Mouse (Mus musculus): ENCODE results near the gene Mettl27. TPM values are rescaled to one million over a fixed set of nuclear protein-coding genes. Genes with fewer than 3 reads are reported as not detected.
"Not testable (repeated sequence)": the region's sequence is repeated elsewhere in the genome, so short reads cannot be mapped to it uniquely, and the experiment has no call there.

The Mettl27 gene
- total RNA-seq, 2 experiments from 2014 or later: 23.6 to 24.2 TPM

DNA sequence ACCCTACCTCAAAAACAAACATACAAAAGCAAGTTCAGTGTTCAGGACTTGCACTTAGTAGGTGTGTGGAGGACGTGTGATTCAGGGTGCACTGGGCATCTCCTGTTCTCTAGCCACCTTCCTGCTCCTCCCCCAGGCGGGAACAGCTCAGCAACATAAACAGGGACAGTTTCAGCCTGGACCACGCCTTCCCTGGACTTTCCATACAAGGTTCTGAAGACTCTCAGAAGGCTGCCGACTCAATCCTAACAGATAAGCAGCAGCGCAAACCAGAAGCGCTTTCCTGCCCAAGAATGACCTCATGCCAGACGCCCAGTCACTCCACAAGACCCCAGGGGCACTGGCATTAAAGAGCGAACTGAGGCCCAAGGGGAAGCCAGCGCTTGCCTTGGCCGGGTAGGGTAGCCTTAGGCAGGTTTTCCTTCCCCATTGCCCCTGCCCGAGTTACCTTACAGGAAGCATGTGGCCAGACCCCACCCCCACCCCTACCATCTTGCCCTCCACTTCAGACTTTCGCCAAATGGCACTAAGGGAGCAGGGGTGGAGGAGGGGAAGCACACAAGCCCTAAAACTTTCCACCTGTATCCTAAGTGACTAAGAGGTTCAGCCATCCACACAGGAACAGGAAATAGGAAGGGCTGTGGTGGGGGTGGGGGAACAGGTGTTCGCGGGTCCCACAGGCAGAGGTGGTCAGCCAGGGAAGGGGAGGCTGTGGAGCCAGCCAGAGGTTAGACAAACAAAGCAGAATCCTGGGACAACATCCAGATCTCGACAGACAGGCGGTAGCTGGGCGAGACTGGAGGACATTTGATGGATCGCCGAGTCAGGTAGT is 19.1 kb downstream of the Mettl27 start:
- DNase-seq: peak; percentile 22

DNA sequence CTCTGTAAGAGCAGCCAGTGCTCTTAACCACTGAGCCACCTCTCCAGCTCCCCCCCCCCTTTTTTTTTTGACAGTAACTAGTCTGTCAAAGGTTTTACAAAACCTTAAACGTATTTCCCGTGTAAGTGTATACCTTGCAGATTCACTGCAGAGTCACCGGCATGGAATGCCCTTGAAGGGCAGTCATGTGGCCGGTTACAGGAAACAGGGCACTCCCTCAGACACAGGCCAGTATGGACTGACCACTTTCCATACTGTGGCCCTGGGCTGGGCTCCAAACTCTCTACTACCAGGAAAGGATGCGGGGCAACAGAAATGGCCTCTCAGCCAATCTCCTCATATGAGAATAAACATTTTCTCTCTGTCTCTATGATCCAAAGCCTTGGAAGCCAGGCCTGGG is 23.3 kb downstream of the Mettl27 start:
- DNase-seq: no peak

DNA sequence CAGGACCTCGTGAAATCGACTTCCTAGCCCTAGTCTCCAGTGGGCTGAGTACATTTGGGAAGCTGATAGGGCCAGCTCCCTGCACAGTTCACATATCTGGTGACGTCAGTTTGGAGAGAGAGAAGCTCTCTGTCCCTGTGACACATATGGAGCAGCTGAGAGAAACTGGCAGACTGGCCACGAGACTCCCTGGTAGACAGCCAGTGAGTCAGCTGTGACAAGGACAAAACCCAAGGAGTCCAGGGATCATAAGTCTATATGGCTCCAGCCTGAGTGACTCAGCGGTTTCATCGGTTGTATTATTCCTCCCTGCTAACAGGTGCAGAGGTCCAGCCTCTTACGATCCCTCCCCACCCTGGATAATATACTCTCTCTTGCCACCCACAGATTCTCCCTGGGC is 26.9 kb downstream of the Mettl27 start:
- peak; percentile 79 for DNase-seq

DNA sequence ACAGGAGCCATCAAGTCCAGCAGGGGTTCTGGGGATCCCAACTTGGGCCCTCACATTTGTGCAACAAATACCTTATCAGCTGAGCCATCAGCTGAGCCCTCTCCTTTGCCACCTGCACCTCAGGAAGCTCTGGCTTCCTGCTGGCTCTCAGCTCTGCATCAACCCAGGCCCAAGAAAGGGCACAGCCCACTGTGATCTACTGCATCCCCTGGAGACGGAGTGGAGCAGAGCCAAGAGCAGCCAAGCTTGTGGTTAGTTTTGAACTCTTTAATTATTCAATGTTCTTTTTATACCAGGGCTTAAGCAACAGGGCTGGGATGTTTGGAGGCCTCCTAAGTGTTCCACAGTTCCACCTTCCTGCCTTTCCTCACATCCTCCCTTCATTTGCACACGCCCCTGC is 28.3 kb downstream of the Mettl27 start:
- no peak for DNase-seq

DNA sequence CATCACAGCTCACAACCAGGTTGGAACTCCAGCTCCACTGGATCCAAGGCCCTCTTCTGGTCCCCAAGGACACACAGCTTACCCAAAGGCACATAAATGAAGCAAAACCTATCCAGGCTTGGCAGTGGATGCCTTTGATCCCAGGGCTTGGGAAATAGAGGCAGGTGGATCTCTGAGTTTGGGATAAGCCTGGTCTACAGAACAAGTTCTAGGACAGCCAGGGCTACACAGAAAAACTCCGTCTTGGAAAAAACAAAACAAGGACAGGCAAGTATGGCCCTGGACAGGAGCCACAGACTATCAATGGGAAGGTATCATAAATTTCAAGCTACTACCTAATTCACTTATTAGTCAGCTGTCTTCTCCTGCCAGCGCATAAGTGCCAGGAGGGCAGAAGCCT is 29.4 kb downstream of the Mettl27 start:
- peak; percentile 15 for DNase-seq

DNA sequence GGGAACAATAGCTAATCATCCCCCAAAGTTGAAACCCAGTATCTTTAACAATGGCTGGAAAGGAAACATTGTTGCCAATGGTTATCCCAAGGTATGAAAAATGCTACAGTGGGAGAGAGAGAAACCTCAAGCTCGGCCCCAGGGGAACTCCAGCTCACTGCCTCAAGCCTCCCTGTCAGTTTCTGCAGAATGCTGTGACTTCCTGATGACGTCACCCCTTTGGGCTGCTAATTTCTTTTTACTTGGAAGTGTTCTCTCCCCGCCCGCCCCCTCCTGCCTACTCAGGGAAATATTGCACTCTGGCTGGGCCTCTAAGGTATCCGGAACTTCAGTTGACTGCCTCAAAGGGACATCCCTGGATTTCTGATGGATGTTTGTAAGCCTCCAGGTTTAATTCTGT is 31.4 kb downstream of the Mettl27 start:
- peak; percentile 19 for DNase-seq

DNA sequence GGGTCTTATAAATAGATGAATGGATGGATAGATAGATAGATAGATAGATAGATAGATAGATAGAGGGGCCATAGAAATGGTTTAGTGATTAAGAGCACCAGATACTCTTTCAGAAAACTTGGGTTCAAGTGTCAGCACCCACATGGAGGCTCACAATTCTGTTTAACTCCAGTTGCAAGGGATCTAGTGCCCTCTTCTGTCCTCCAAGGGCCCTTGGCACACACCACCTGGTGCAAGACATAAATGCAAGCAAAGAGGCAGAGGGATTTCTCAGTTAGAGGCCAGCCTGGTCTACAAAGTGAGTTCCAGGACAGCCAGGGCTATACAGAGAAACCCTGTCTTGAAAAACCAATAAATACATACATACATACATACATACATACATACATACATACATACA is 32.5 kb downstream of the Mettl27 start:
- not testable (repeated sequence) for DNase-seq

DNA sequence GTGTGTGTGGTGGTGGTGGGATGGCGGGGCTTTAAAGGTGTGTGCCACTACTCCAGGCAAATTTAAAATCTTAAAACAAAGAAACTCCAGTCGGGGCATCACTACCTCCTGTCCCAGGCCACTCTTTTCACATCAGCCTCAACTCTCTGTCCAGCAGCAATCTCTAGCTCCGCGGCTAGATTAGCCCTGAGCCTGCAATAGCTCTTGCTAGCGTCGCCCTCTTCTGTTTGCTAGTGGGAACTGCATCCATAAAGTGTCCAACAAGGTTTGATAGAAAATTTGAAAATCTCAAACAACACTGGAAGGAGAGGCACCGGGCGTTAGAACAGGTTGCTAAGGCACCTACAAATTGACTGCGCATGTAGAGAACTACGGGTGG is 33.3 kb downstream of the Mettl27 start:
- peak; percentile 83 for DNase-seq

DNA sequence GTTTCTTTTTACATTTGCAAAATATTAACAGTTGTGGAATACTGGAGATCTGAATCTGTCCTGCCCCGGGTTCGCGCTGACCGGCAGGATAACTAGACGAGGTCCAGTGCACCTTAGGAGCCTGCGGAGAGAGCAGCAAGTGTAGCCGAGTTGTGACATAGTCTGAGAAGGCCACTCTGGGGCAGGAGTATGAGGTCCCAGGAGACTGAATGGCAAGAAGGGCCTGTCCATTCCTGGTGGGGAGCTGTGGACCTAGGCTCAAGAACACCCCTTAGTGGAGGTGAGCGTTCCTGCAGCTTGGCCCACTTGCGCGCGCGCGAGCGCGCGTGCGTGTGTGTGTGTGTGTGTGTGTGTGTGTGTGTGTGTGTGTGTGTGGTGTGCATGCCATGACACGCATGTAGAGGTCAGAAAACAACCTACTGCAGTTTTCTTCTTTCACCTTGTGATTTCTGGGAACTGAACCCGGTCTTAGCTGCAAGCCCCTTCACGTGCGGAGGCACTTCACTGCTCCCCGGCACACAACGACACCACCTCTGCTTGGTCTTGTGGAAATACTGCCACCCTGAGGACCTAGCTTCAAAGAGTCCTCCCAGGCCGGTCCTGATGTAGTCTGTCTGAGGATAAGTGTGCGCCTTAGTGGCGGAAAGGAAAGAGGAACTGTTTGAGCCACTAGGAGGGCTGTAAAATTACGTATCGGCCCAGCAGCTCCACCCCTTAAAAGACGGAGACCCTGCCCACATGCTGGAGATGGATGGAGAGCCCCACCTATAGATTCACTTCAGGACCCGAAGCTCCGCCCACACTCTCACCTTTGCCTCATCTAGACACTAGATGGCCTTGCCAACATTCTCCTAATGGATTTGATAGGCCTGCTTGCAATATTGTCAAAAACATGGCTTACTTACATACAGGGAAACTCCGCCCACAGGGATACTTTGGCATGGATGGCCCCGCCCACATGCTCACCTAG is 34.0 kb downstream of the Mettl27 start:
- peak; percentile 64 for DNase-seq

DNA sequence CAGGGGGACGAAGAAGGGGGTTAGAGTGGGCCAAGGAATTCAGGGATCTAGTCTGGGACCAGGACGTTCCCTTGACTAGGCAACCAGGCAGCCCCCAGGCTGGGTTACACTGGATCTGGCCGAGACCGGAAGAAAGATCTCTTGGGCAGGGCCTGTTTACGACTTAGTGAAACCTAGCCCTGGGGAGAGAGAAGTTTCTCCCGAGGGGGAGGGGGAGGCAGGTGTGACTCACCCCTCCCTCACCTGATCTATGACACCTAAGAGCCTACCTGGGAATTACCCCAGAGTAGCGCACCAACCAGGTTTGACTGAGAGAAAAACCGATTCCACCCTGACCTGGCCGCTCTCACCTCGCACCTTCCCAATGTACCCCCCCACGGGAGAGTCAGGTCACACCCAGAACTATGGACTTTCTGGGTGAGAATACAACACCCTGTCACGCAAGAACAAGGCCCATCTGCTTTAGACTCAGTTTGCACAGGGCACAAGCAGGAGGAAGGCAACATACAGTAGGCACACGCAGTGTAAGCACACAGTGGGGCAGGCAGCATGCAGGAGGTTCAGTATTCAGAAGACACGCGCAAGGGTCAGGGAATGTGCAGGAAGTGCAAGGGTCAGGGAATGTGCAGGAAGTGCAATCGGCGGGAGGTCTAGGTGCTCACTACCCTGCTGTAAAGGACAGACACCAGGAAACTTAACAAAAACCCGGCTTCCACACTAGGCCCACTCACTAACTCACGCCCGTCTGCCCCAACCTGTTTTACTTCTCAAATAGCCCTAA is 35.2 kb downstream of the Mettl27 start:
- DNase-seq: no peak

DNA sequence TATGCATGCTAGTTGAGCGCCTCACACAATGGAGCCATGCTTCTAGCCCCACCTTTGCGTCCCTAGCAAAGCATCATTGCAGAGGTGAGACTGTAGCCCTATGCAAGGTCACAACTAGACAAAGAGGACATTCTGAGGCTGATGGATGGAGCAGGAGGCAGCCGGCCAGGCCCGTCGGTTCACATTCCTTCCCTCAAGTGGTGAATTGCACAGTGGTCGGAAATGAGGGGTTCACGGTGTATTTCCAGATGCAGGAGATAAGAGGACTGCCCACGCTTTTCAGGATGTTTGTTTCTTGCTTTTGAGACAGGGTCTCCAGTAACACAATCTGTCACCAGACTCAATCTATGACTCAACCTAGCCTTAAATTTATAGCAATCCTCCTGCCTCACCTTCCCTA is 38.5 kb downstream of the Mettl27 start:
- DNase-seq: no peak

DNA sequence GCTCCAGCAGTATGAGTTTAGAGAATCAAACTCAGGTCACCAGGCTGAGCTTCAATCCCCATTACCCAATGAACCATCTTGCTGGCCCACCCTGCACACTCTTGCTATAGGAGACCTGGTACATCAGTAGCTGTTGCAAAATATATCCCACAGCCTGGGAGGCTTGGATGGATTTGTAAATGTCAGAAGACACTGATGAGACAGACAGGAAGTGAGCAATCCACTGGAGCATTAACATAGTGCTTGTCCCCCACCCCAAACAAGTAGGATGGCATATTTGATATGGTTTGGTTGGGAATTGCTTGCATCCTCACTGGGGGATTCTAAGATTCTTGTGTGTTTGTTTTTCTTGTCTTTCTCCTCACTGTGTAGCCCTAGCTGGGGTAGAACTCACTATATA is 40.9 kb downstream of the Mettl27 start:
- DNase-seq: no peak

DNA sequence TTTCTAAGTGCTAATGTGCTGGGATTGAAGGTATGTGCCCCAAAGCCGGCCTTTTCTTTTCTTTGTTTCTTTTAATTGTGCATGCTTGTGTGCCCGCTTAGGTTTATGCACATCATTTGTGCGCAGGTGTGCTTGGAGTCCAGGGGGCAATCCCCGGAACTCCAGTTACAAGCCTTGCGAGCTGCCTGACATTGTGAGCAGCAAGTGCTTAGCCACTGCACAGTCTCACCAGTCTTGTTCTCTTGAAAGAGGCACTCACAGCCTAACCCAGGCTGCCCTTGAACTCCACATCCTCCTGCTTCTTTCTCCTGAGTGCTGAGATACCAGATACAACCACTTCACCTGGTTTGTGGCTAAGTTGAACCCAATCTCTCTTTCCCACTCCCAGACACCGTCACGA is 41.4 kb downstream of the Mettl27 start:
- DNase-seq: no peak

DNA sequence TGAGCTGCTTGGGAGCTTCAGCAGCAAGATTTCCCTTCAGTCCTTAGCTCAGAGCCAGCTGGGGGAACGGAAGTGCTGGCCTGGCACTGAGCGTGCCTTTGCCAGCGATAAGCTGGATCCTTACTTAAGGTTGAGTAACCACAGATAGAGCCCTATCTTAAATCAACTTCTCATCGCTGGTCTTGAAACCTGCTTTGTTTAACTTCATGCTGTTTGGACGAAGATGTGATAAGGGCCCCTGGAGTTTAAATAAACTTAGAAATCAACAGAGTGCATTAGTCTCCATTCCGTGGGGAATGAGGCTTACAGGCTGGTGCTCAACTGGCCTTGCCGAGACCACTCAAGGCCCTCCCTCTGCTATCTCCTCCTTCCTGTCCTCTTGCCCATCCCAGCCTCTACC is 42.1 kb downstream of the Mettl27 start:
- no peak for DNase-seq

DNA sequence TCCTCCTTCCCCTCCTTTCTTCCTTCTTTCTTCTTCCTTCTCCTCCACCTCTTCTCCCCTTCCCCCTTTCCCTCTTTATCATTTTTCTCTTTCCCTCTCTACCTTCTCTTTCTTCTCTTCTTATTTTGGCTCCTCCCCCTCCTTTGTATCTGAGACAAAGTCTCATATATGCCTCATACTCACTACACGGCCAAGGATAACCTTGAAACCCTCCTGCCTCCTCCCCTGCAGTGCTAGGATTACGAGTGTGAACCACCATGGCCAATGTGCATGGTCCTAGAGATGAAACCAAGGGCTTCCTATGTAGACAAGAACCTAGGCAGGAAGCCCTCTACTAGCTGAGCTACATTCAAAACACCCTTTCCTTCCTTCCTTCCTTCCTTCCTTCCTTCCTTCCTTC is 42.8 kb downstream of the Mettl27 start:
- no peak for DNase-seq

DNA sequence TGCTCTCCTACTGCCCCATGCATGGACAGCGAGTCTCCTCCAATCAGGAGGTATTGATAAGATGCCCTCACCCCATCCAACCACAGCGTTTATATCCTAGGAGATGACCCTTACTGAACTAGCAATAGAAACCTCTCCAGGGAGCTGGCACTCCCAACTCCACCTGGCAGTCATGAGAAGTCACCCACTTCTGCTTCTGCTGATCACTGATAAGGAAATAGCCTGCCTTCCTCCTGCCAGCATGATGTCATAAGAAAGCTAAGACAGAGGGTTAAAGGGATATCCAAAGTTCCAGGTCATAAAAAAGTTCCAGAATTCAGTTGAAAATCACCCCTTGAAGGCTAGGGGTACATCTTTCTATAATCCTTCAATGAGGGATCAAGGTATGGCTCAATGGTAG is 44.0 kb downstream of the Mettl27 start:
- DNase-seq: no peak

DNA sequence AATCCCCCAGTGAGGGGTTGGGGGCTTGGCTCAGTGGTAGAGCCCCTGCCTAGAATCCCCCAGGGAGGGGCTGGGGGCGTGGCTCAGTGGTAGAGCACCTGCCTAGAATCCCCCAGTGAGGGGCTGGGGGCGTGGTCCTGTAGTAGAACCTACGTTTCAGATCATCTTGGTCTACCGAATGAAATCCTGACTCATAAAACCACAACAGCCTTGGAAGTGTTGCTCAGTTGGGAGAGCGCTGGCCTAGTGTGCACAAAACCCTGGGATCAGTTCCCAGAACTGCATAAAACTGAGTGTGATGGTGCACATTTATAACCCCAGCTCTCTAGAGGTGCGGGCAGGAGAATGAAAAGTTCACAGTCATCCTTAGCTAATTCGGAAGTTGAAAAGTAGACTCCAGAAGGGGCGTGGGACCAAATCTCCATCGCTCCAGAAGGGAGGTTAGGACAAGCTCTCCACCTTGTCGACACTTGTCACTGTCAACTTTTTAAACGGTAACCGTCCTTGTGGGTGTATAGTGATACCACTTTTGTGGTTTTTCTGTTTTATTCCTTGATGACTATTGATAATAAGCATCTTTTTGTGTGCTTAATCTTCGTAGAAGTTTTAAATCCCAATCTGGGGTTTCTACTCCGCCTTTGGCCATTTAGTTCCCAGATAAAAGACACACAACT is 44.5 kb downstream of the Mettl27 start:
- no peak for DNase-seq

DNA sequence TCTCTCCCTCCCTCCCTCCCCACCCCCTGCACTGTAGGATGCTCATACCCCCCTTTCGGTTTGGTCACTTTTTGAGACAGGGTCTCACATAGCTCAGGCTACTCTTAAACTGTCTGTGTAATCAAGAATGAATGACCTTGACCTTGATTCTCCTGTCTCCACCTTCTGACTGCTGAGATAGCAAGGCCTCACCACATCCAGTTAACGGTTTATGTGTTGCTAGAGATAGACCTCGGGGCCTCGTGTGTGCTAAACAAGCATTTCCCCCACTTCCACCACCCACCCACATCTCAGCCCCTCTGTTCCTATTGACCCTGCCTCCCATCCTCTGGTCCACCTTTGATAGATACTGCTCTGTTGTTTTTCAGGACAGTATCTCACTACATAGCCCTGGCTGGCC is 45.7 kb downstream of the Mettl27 start:
- DNase-seq: no peak

DNA sequence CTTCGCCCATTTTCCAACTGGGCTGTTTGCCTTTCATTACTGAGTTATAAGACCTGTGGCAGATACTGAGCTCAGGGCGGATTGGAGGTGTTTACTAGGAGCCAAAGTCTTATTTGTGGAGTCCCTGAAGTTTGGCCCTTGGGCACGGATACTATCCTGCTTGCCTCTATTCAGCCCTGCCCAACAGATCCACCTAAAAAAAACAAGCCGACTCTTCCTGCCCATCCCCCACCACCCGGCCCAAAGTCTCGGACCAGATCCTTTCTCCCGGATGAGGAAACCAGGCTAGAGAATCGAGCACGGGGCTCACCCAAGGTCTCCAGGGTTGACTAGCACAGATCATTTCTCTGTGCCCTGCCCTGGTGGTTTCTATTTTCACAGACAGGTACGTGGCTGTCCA is 49.0 kb downstream of the Mettl27 start:
- DNase-seq: peak; percentile 27

DNA sequence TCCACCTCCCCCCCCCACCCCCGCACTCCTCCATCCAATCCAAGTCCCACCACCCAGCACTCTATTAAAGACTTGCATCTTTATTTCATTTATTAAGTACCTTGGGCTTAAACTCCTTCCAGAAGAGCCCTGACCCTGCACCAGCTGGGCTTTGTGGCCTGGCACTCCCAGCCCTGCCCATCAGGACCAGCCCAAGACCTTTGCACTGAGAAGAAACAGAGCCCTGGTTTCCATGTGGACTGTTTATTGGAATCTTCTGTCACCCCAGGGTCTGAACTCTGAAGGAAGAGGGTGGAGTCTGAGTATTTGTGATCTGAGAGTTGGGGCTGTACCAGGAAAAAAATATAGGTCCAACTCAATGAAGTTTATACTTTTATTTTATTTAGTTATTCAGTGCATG is 50.9 kb downstream of the Mettl27 start:
- no peak for DNase-seq

DNA sequence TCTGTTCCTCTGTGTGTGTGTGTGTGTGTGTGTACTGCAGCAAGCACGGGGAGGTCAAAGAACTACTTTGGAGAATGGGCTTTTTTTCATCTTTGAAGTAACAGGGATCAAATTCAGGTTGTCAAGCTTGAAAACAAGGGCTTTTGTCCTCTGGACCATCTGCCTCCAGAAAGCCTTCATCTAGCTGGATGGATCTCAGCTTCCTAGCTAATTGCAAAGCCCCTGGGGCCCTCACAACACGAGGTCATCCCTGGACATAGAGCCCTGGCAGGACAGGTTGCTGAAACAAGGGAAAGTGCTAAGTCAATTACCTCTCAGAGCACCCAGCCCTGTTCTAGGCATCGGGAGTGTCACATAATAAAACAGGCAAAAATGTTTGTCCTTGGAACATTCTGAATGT is 51.6 kb downstream of the Mettl27 start:
- no peak for DNase-seq
